Mouse (Mus musculus) adrenal gland, adult 18-20 months (tissue): ENCODE measurements around the gene Negr1. TPM values are rescaled to one million over a fixed set of nuclear protein-coding genes. Genes with fewer than 3 reads are reported as not detected.

Source experiments
- DNase-seq, 2 experiments: peaks; one replicate each; pipeline ENCODE4 v3.0.0; 2021 to 2022; ENCODE audit warnings: low spot score in 2 of 2
- total RNA-seq, 2 experiments: library from RNA; stranded (reverse); gene quantifications; 1 replicate in 1 of 2; 2 replicates in 1 of 2; pipeline ENCODE4 v1.2.3; 2021

The Negr1 gene
- total RNA-seq, 2 experiments from 2014 or later: 10.2 to 15.4 TPM

DNA sequence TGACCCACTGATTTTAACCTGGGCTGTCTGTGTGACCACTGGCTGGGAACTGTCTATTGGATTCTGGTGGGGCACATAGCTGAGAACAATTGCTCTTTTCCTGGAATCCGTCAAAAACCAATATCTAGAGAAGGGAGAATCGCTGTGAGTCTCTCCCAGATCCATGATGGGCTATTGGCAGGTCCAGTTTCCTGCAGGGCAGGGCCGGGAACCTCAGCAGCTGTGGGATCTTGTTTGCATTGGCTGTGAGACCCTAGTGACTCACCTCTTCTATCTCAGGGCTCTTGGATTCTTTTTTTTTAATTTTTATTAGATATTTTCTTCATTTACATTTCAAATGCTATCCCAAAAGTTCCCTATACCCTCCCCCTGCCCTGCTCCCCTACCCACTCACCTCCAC, 111.0 kb downstream of the Negr1 start:
- no peak for DNase-seq

DNA sequence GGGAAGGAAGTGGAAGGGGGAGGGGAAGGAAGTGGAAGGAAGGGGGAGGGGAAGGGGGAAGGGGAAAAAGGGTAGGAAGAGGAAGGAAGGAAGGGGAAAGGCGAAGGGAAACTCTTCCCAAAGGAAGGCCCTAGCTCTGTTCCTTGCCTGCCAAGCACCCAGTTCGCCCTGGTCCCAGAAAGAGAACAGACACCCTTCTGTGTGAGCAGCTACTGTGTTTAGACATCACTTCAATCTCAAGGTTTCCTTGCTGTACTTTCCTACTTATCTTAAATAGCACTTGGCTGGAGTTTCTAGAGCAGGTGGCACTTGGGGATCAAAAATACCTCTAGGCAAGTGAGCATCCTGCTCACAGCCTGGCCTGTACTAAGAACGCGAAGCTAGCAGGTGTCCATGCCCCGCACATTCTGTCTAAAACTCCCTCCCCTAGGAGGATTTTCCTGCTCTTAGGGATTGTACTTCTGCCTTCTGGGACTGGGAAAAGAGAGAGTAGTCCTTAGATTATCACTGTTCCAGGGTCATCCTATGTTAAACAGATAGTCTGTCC, 128.5 kb downstream of the Negr1 start:
- DNase-seq: no peak

- no peak for DNase-seq
Measured at GRCm38 (mm10) chr3:156698687-156699086, 137.1 kb downstream of the Negr1 start.

DNA sequence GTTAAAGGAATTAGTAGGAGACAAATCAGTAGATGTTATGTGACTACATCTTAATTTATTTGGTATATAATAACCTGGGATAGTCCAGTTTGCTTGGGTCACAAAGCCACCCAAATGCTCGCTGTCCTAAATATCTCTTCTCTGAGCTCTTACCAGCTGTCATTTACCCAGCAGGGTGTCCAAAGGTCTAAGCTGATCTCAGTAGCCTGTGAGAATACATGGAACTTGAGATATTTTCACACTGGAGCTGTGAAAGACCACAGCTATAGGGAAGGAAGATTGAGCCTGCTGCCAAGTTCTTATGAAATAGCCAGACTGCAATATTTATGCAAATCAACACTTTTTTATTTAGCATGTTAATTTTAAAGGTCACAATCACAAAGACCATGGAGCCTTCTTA, 141.6 kb downstream of the Negr1 start:
- DNase-seq: no peak

DNA sequence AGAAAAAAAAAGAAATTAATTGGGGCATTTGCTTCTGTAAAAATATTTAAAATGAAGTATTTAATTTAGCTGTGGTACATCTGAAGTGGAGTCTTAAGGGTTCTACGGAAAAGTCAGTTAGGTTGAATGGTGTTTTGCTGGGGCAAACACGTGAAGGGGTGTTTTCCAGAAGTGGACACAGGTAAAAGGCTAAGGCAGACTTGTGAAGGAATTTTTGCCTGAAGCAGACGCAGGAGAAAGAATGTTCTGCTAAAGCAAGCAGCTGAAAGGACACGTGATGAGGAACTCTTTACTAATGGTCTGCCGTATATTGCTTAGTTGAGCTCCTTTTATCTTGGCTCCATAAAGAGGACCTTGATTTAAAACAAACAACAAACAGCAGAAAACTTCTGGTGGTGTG, 148.6 kb downstream of the Negr1 start:
- no peak for DNase-seq

- DNase-seq: no peak
Measured at GRCm38 (mm10) chr3:156710693-156711092, 149.1 kb downstream of the Negr1 start.

DNA sequence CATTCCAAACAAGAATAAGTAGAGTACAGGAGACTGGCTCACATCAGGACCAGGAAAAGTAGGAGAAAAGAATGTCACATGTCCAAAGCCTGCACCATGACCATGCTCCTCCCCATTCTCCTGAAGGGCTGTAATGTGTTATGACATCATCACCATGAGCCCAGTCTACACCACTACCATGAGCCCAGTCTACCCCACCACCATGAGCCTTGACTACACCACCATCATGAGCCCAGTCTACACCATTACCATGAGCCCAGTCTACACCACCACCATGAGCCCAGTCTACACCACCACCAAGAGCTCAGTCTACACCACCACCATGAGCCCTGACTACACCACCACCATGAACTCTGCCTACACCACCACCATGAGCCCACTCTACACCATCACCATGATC, 174.7 kb downstream of the Negr1 start:
- no peak for DNase-seq

DNA sequence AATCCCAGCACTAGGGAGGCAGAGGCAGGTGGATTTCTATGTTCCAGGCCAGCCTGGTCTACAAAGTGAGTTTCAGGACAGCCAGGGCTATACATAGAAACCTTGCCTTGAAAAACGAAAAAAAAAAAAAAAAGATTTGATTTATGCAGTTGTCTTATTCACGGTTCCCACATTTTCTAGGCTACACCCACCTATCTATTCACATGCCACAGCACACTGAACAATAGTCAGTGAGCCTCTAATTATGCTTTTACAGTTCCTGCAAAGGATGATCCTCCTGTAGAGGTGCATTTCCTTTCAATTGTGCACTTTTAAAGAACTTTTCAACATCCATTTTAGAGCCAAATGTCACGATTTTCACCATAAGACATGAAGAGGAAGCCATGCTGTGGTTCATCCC, 177.9 kb downstream of the Negr1 start:
- DNase-seq: no peak

GRCm38 (mm10) chr3:156743266-156743665, 181.7 kb downstream of the Negr1 start:
- DNase-seq: peak; percentile 21 to 37

GRCm38 (mm10) chr3:156745218-156745770, 183.7 kb downstream of the Negr1 start:
- no peak for DNase-seq

GRCm38 (mm10) chr3:156747456-156747855, 185.9 kb downstream of the Negr1 start:
- no peak for DNase-seq

DNA sequence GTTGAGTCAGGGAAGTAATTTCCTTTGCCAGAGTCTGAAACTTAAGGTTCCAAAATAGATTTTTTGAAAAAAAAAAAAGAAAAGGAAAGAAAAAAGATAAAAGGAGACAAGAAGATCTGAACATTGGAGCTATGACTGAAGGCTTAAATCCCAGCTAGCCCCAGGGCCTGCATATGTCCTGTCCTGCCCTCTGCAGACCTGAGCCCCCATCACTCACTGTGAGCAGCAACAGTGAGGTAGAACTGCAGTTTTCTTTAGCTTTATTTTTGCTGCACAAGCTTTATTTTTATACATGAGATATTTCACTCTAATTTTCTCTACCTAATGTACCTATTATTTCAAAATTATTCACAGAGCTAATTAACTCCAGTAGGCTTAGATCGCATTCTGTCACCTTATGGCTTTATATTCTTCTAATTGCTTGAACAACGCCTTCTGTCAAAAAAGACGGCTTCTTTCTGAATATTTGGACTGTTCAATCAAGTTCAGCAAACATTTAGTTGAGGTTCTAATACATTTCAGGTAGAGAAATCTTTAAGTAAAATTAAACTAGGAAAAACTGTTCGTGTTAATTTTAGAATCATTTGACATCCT, 192.3 kb downstream of the Negr1 start:
- DNase-seq: no peak

DNA sequence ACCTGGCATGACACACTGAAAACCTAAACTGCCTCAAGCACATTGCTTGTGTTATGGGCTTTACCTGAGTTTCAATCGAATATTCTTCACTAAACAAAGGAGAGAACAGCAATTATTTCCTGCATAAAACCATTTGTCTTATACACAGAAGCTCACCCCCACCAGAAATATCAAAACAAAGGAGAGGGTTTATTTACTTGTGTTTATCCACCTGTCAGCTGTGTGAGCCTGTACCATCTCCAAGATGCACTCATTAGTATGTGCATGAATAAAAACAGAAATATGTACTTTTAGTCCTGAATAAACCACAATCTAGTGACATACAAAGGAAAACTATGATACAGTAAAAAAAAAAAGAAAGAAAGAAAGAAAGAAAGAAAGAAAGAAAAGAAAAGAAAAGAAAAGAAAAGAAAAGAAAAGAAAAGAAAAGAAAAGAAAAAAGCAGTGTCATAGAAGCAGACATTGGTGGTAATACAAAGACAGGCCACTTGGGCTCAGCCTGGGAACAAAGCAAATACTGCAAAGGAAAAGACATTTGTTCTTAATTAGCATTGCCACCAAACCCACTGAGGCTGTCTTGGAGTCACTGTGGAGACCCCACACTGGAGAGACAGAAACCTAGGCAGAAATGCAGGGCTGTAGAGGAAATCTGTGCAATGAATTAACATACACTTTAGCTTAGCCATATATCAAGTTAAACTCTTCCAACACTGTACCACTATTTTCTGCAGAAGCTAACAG, 193.4 kb downstream of the Negr1 start:
- no peak for DNase-seq

- DNase-seq: no peak
Measured at GRCm38 (mm10) chr3:156765015-156765414, 203.4 kb downstream of the Negr1 start.

DNA sequence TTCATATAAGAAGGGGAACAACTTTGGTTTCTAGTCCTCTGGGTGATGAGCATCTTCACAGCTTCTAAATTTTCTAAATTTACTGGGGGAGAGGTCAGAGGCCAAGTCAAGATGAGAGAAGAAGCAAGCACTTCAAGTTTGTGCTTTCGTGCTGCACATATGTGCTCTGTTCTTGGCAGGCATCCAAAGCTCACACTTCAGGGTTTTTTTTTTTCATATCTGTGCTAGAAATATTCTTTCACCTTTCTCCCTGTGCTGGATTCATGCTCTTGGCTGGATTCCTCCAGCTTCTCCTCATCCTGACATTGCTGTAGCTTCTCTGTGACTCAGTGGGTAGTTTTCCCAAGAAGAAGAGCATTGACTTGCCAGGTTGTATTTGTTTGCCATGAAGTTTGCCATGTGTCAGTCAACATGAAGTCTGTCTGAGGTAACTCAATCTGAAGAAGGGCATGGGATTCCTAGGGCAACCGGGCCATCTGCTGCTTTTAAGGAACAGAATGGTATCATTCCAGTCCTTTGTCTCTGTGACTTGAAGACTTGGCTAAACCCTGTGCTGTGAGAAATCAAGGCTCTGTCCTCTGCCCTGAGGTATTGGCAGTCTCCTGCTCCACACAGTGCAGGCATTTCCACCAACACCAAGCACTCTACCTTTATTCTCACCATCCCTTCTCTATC, 204.7 kb downstream of the Negr1 start:
- no peak for DNase-seq

- DNase-seq: no peak
Measured at GRCm38 (mm10) chr3:156771626-156772025, 210.0 kb downstream of the Negr1 start.

- DNase-seq: no peak
Measured at GRCm38 (mm10) chr3:156772057-156772456, 210.5 kb downstream of the Negr1 start.

DNA sequence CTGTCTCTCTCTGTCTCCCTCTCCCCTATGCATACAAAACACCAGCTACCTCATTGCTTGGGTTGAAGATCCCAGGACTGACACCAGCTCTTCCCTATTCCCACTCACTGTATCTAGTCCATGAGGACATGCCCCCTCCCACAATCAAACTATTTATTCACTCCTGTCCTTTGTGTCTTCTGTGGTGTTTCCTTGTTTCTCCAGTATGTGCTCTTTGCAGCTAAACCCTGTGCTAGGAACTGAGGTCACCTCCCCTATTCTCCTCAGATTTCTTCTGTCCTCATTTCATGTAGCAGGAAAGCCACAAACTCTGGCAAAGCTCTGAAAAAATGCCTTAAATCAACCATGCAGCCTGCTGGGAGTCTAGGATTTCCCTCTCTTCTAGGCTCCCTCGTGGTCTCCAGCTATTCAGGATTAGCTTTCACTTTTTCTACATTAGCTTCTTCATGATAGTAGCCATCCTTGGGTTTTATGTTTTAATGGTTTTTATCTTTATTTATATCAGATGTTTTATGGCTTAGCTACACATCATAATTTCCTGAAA, 222.8 kb downstream of the Negr1 start:
- DNase-seq: no peak

GRCm38 (mm10) chr3:156786355-156786754, 224.8 kb downstream of the Negr1 start:
- no peak for DNase-seq

GRCm38 (mm10) chr3:156791234-156791633, 229.6 kb downstream of the Negr1 start:
- DNase-seq: no peak

DNA sequence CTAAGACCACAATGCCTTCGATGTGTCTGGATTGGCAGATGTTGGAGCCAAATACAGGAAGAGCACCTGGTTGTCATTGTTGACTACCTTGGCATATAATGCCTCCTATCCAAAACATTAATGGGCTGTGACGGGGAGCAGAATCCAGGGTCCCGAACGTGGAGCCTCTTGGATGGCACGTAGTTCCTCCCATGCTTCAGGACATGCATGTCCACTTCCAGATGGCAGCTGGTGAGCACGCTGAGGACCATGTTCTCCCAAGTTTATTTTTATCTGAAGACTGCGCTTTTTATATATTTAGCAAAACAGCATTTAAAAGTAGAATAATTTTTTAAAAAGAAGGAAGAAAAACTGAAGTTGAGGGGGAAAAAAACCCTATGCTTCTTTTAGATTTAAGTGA, 231.1 kb downstream of the Negr1 start:
- DNase-seq: no peak

- no peak for DNase-seq
Measured at GRCm38 (mm10) chr3:156794091-156794490, 232.5 kb downstream of the Negr1 start.
